Comparison of ENCODE assay signal across 24 mouse cellular contexts in the genomic region with DNA sequence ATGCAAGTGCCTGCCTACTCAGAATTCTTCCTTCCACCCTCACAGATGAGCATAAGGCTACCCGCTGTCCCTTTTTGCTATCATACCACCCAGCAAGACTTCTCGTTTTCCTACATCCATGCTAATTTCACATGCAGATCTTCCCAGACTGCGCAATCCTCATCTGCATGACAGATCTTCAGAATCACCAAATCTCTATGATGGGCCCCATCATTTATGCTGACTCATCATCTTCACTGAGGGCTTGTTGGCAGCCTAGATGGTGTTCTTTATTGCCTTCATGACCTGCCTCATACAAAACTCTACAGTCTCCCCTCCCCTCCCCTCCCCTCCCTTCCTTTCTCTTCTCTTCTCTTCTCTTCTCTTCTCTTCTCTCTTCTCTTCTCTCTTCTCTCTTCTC.
DNase-seq lines count a peak whose midpoint lies in the region; ATAC-seq and TF ChIP-seq lines count a peak whose summit lies in the region.
"Had no signal": no experiment of that assay in that cellular context is flagged by ENCODE, and none has a peak within 500 bp of the region (broad histone marks: within the 10 kb centered on the region; RNA-seq: fewer than 3 reads in every experiment).

No protein-coding gene starts in this region.

- no peak for ATAC-seq in stomach, postnatal 0 days (ENCODE audit: low FRiP score, low TSS enrichment)
- ATAC-seq: activated CD4-positive, CD25-positive, alpha-beta regulatory T cell, adult 4 months; CD4-positive, CD25-positive, alpha-beta regulatory T cell, adult 4 months; Patski had no signal

- H3K36me3 ChIP-seq in CH12.LX (replicated peaks in 1 of 2; ENCODE audit: control insufficient read depth in 1 of 2, insufficient read depth in 1 of 2, low read length in 1 of 2) (no peaks in the 10 kb centered on the region), ES-E14 (ENCODE audit: control insufficient read depth, insufficient read depth, low read length, poor library complexity, severe bottlenecking) (no peaks in the 10 kb centered on the region), MEL (ENCODE audit: control insufficient read depth in 1 of 2, insufficient read depth in 2 of 2, low read length in 2 of 2) (no peaks in the 10 kb centered on the region)
- H3K36me3 ChIP-seq in stomach, postnatal 0 days (ENCODE audit: control insufficient read depth, insufficient read depth, low read length): no peaks in the 10 kb centered on the region
- H3K36me3 ChIP-seq: G1E had no signal

- no peak for TF ChIP-seq CTCF in left cerebral cortex, adult 2 months (IDR thresholded peaks at IDR 0.05)
- TF ChIP-seq CTCF in CH12.LX (conservative IDR thresholded peaks at IDR 0.05 in 1 of 2, IDR thresholded peaks at IDR 0.05 in 1 of 2; ENCODE audit: low read depth in 2 of 2, low read length in 2 of 2) (no peak), MEL (IDR thresholded peaks at IDR 0.05 in 2 of 3, conservative IDR thresholded peaks at IDR 0.05 in 1 of 3; ENCODE audit: control insufficient read depth in 1 of 3, insufficient read depth in 1 of 3, low read depth in 2 of 3, low read length in 3 of 3, poor library complexity in 1 of 3, severe bottlenecking in 1 of 3) (no peak)
- TF ChIP-seq CTCF in stomach, postnatal 0 days (IDR thresholded peaks at IDR 0.05; ENCODE audit: low read depth): no peak

- peak overlapping the region; percentile 58; the same call in 1 of the 2 replicates for H3K27ac ChIP-seq in left cerebral cortex, adult 2 months
- H3K27ac ChIP-seq in CH12.LX (ENCODE audit: insufficient read depth, low read depth) (no peak overlapping the region), ES-E14 (ENCODE audit: insufficient read depth, low read depth, low read length, poor library complexity, severe bottlenecking) (no peak overlapping the region), MEL (ENCODE audit: control insufficient read depth, low read depth, low read length) (no peak overlapping the region)
- H3K27ac ChIP-seq in stomach, postnatal 0 days (replicated peaks): no peak overlapping the region

- peaks cover 1% of the 10 kb centered on the region for H3K9me3 ChIP-seq in CH12.LX (replicated peaks; ENCODE audit: low read length)
- no peaks in the 10 kb centered on the region for H3K9me3 ChIP-seq in ES-E14 (ENCODE audit: control insufficient read depth, insufficient read depth, low read depth, low read length)
- no peaks in the 10 kb centered on the region for H3K9me3 ChIP-seq in MEL (replicated peaks; ENCODE audit: insufficient read depth, low read length)
- H3K9me3 ChIP-seq in stomach, postnatal 0 days (ENCODE audit: control insufficient read depth, low read length): no peaks in the 10 kb centered on the region
- H3K9me3 ChIP-seq: G1E had no signal

- no peak for TF ChIP-seq POLR2A in CH12.LX (IDR thresholded peaks at IDR 0.05; ENCODE audit: low read depth, low read length)
- no peak for TF ChIP-seq POLR2A in MEL (IDR thresholded peaks at IDR 0.05; ENCODE audit: control insufficient read depth in 1 of 2, insufficient read depth in 1 of 2, low read depth in 1 of 2, low read length in 2 of 2, poor library complexity in 1 of 2)

- TF ChIP-seq RAD21 in CH12.LX (IDR thresholded peaks at IDR 0.05; ENCODE audit: low read depth, low read length) (no peak), MEL (IDR thresholded peaks at IDR 0.05; ENCODE audit: low read depth, low read length) (no peak)

- WGBS in stomach, postnatal 0 days: 94% methylated on average over 3 of the region's 3 CpGs

- H3K4me1 ChIP-seq in CH12.LX (ENCODE audit: control insufficient read depth in 1 of 2, insufficient read depth in 2 of 2) (no peaks in the 10 kb centered on the region), ES-E14 (ENCODE audit: control insufficient read depth in 2 of 2, insufficient read depth in 2 of 2, low read length in 2 of 2, poor library complexity in 1 of 2) (no peaks in the 10 kb centered on the region), MEL (ENCODE audit: control insufficient read depth in 1 of 2, insufficient read depth in 2 of 2, low read length in 2 of 2) (no peaks in the 10 kb centered on the region)
- no peaks in the 10 kb centered on the region for H3K4me1 ChIP-seq in stomach, postnatal 0 days (replicated peaks; ENCODE audit: control insufficient read depth, insufficient read depth)

- H3K4me3 ChIP-seq in left cerebral cortex, adult 2 months: no peak overlapping the region
- H3K4me3 ChIP-seq in CH12.LX (replicated peaks in 1 of 3; ENCODE audit: low read depth in 2 of 3, low read length in 2 of 3, poor library complexity in 1 of 3) (no peak overlapping the region), ES-E14 (ENCODE audit: insufficient read depth in 1 of 2, low read depth in 1 of 2, low read length in 2 of 2, poor library complexity in 1 of 2, severe bottlenecking in 1 of 2) (no peak overlapping the region), MEL (ENCODE audit: control insufficient read depth in 1 of 2, insufficient read depth in 1 of 2, low read depth in 2 of 2, low read length in 2 of 2) (no peak overlapping the region)
- H3K4me3 ChIP-seq in stomach, postnatal 0 days (ENCODE audit: low read depth, low read length): no peak overlapping the region

- H3K9ac ChIP-seq in CH12.LX (ENCODE audit: insufficient read depth, low read depth) (no peak overlapping the region), ES-E14 (ENCODE audit: insufficient read depth, low read depth, low read length, poor library complexity, severe bottlenecking) (no peak overlapping the region), MEL (ENCODE audit: control insufficient read depth, low read depth, low read length, poor library complexity, severe bottlenecking) (no peak overlapping the region)
- no peak overlapping the region for H3K9ac ChIP-seq in stomach, postnatal 0 days (ENCODE audit: low read length)

- no peak for TF ChIP-seq EP300 in CH12.LX (IDR thresholded peaks at IDR 0.05; ENCODE audit: low read length)
- no peak for TF ChIP-seq EP300 in MEL (IDR thresholded peaks at IDR 0.05; ENCODE audit: low read depth in 1 of 2, low read length in 2 of 2)
- no peak for TF ChIP-seq EP300 in stomach, postnatal 0 days (optimal IDR thresholded peaks at IDR 0.05)

- H3K27me3 ChIP-seq in CH12.LX (replicated peaks): peaks cover 2% of the 10 kb centered on the region
- no peaks in the 10 kb centered on the region for H3K27me3 ChIP-seq in MEL (ENCODE audit: control insufficient read depth in 1 of 2, insufficient read depth in 2 of 2, low read length in 2 of 2)
- H3K27me3 ChIP-seq in stomach, postnatal 0 days (ENCODE audit: control insufficient read depth, insufficient read depth, low read length): no peaks in the 10 kb centered on the region

- intact Hi-C loops in left cerebral cortex, adult 2 months (cut with DNase I): loop anchor here (5.0 kb wide), 1 partner anchor 638 kb away; no protein-coding TSS in a partner anchor

- in situ Hi-C loops in CH12.LX (cut with MboI; ENCODE audit: low pct_ligation_motif_present, low pct_unique_long_range_greater_than_20kb, low sequenced_read_pairs) (no loop called here), ES-E14 (cut with MboI; ENCODE audit: low sequenced_read_pairs in 2 of 2, unreplicated experiment in 2 of 2) (no loop called here)

- no peak for DNase-seq in left cerebral cortex, adult 2 months (ENCODE audit: extremely low spot score in 1 of 2, low spot score in 2 of 2)
- DNase-seq in left cerebral cortex, adult 8-10 months (ENCODE audit: low spot score in 2 of 2): no peak
- DNase-seq in CH12.LX (ENCODE audit: extremely low read depth) (no peak), ES-E14 (ENCODE audit: low read depth, low spot score) (no peak), MEL (ENCODE audit: low read depth, low spot score) (no peak)
- no peak for DNase-seq in right cerebral cortex, postnatal 36 days (ENCODE audit: low spot score in 2 of 2)
- DNase-seq in cerebellum, postnatal 4 days (ENCODE audit: low spot score in 2 of 2): no peak
- DNase-seq in stomach, postnatal 0 days (ENCODE audit: low spot score): no peak
- DNase-seq: adrenal gland, adult 2 months; adrenal gland, adult 8-10 months; adrenal gland, postnatal 10 days; adrenal gland, postnatal 14 days; adrenal gland, postnatal 25 days; adrenal gland, postnatal 36 days; B cell, adult 2 months; cerebellum, adult 11 months; cerebellum, adult 11-12 months; cerebellum, adult 18-20 months; cerebellum, adult 2 months; cerebellum, adult 8-10 months had no signal

- no peak overlapping the region for H3K4me2 ChIP-seq in CH12.LX (ENCODE audit: insufficient read depth, low read depth, poor library complexity, severe bottlenecking)
- H3K4me2 ChIP-seq in stomach, postnatal 0 days (replicated peaks; ENCODE audit: low read depth): no peak overlapping the region

- dilution Hi-C loops in CH12.LX (cut with MboI; ENCODE audit: extremely low pct_ligation_motif_present, extremely low pct_unique_long_range_greater_than_20kb, low sequenced_read_pairs): no loop called here

- H3K79me2 ChIP-seq in CH12.LX (replicated peaks; ENCODE audit: control insufficient read depth, extremely low read depth, insufficient read depth, poor library complexity, severe bottlenecking) (no peaks in the 10 kb centered on the region), MEL (ENCODE audit: control insufficient read depth, insufficient read depth, low read length, poor library complexity) (no peaks in the 10 kb centered on the region)

TF ChIP-seq in CH12.LX, 34 proteins besides CTCF, POLR2A, EP300 and RAD21:
- TF ChIP-seq MAFK (IDR thresholded peaks at IDR 0.05; ENCODE audit: insufficient replicate concordance, low read length): peak; percentile 93
- TF ChIP-seq NRF1 (IDR thresholded peaks at IDR 0.05; ENCODE audit: low read depth, low read length): no peak
TF ChIP-seq in CH12.LX: peak in this region for 1.

TF ChIP-seq in ES-E14, 5 proteins besides CTCF, POLR2A, EP300 and RAD21:
- TF ChIP-seq MAFK (IDR thresholded peaks at IDR 0.05; ENCODE audit: insufficient read depth, low read depth, low read length) (peak; percentile 91), CHD2 (IDR thresholded peaks at IDR 0.05; ENCODE audit: low read depth, low read length) (no peak)

TF ChIP-seq in MEL, 35 proteins besides CTCF, POLR2A, EP300 and RAD21:
- no peak for TF ChIP-seq ZC3H11A (IDR thresholded peaks at IDR 0.05; ENCODE audit: low read depth, low read length)
- 0 out of 2 replicates have a peak, but pooled peaks have one; percentile 28 for TF ChIP-seq MAFK (IDR thresholded peaks at IDR 0.05; ENCODE audit: borderline replicate concordance, low read depth, low read length)
- no peak for TF ChIP-seq ZKSCAN1 (IDR thresholded peaks at IDR 0.05; ENCODE audit: low read depth, low read length)
- TF ChIP-seq SMC3 (IDR thresholded peaks at IDR 0.05; ENCODE audit: low read depth, low read length): no peak
